Mouse (Mus musculus): Measurements from ENCODE around the gene A930018P22Rik. TPM values are rescaled to one million over a fixed set of nuclear protein-coding genes. Genes with fewer than 3 reads are reported as not detected.
A peak's percentile ranks its signal among the peaks of the same experiment; 100 is the strongest.

Gene A930018P22Rik
- polyA plus RNA-seq, 1 experiment from 2014 or later: not detected

DNA sequence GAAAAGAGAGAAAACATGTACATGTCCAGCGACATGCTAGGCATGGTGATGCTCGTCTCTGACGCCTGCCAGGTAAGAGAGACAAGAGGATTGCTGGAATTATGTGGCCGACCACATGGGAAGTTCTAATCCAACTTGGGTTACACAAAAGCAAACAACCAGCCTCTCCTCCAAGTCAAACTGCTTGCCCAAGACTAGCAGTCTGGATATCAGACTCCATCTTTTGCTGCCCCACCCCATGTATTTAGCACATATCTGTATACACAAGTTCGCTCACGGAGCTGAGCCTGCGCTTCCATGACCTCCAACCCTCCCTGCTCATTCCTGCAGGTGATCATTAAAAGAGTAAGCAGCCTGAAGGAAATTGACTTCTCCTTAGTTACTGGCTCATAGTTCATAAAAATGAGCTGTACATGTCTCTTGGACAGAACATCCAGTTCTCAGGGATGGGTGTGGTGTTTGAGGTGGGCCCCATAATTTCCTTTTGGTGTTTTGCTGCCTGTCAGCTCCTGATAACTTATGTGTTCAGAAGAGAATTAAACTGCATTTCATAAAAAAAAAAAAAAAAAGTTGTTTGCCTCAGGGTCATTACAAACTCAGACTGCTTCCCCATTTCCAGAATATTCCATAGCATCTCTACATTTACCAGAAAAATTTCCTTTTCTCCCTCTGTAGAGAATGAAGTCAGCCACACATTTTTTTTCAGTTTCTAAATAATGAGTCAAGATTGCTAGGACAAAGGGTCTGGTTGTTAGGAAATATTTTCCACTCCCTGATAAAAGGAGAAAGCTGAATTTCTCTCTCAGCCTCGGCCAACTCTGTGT lies 676 bp upstream of the A930018P22Rik start:
- no peak for ATAC-seq (replicated peaks)
- 79% methylated on average over 8 of the region's 8 CpGs for whole genome bisulfite sequencing

DNA sequence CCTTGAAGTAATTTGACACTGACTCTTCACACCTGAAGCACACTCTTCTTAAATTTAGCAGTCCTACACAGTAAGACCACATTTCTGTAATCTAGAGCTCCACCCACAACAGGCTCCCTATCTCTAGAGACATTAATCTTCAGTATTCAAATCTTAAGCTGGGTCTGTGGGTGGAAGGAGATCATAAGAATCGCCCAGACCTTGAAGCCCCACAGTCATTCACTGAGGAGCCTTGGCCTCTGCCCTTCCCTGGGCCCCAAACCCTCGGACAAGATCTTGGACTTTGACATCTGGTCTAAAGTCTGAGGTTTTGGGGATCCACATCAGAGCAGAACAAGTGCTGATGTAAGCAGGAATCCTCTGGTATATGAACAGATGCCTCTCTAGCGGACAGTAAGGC lies 971 bp downstream of the A930018P22Rik start:
- WGBS: 54% methylated on average over 3 of the region's 3 CpGs
- no peaks in the 10 kb centered on the region for H3K4me1 ChIP-seq
- no peak for ATAC-seq (replicated peaks)

More for the DNA sequence above, 676 bp upstream of the A930018P22Rik start:
- H3K27ac ChIP-seq (replicated peaks): no peak overlapping the region
- no peaks in the 10 kb centered on the region for H3K4me1 ChIP-seq
- peaks cover 9% of the 10 kb centered on the region; the same call in 1 of the 2 replicates for H3K27me3 ChIP-seq
- H3K4me3 ChIP-seq: peak overlapping the region; percentile 58
- H3K4me2 ChIP-seq (replicated peaks): peak overlapping the region; percentile 83
- no peaks in the 10 kb centered on the region for H3K36me3 ChIP-seq
- H3K9me3 ChIP-seq: no peaks in the 10 kb centered on the region
- H3K9ac ChIP-seq (replicated peaks): 0 out of 2 replicates have a peak overlapping the region, but pooled peaks have one; percentile 61

GRCm38 (mm10) chr2:104124071-104124470 lies 1.5 kb downstream of the A930018P22Rik start:
- no peak for ATAC-seq (replicated peaks)

More for the DNA sequence above, 971 bp downstream of the A930018P22Rik start:
- peak overlapping the region; percentile 83 for H3K4me2 ChIP-seq (replicated peaks)
- H3K9ac ChIP-seq (replicated peaks): no peak overlapping the region
- peaks cover 9% of the 10 kb centered on the region; the same call in 1 of the 2 replicates for H3K27me3 ChIP-seq
- no peaks in the 10 kb centered on the region for H3K36me3 ChIP-seq
- no peak overlapping the region for H3K27ac ChIP-seq (replicated peaks)
- peak overlapping the region; percentile 58; the same call in 1 of the 2 replicates for H3K4me3 ChIP-seq
- no peaks in the 10 kb centered on the region for H3K9me3 ChIP-seq

GRCm38 (mm10) chr2:104128803-104129531 lies 6.4 kb downstream of the A930018P22Rik start:
- H3K27me3 ChIP-seq: peaks cover 4% of the 10 kb centered on the region; the same call in 1 of the 2 replicates
- H3K4me1 ChIP-seq: no peaks in the 10 kb centered on the region
- WGBS: 91% methylated on average over 13 of the region's 13 CpGs
- no peak overlapping the region for H3K27ac ChIP-seq (replicated peaks)
- H3K9ac ChIP-seq (replicated peaks): no peak overlapping the region
- no peak overlapping the region for H3K4me3 ChIP-seq
- no peak overlapping the region for H3K4me2 ChIP-seq (replicated peaks)
- ATAC-seq (replicated peaks): no peak
- no peaks in the 10 kb centered on the region for H3K9me3 ChIP-seq
- H3K36me3 ChIP-seq: no peaks in the 10 kb centered on the region

More at GRCm38 (mm10) chr2:104124071-104124470, 1.5 kb downstream of the A930018P22Rik start:
- H3K4me2 ChIP-seq (replicated peaks): no peak overlapping the region
- no peaks in the 10 kb centered on the region for H3K36me3 ChIP-seq
- H3K9ac ChIP-seq (replicated peaks): no peak overlapping the region
- no peaks in the 10 kb centered on the region for H3K9me3 ChIP-seq
- 85% methylated on average over 5 of the region's 5 CpGs for WGBS
- H3K4me1 ChIP-seq: no peaks in the 10 kb centered on the region
- no peak overlapping the region for H3K27ac ChIP-seq (replicated peaks)
- H3K4me3 ChIP-seq: no peak overlapping the region
- peaks cover 9% of the 10 kb centered on the region; the same call in 1 of the 2 replicates for H3K27me3 ChIP-seq

DNA sequence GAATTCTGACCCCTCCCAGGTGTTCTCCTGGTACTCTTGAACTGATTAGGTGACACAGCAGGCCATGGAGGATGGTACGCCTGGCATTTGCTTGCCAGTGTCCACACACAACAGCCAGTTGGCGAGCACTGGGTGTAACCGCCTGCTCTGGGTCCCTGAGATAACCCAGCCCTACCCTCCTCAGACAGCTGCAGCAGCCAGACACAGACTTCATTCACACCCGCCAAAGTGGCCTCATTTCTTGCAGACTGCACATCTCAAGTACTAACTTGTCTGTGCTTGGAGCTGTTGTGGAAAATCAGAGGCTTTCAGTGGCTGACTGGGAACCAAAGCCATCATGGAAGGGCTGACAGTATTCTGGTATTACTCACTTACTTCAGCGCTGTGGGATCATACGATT lies 7.6 kb downstream of the A930018P22Rik start:
- no peaks in the 10 kb centered on the region for H3K4me1 ChIP-seq
- no peak overlapping the region for H3K9ac ChIP-seq (replicated peaks)
- no peak overlapping the region for H3K4me2 ChIP-seq (replicated peaks)
- WGBS: 82% methylated on average over 6 of the region's 6 CpGs
- H3K9me3 ChIP-seq: no peaks in the 10 kb centered on the region
- H3K4me3 ChIP-seq: no peak overlapping the region
- ATAC-seq (replicated peaks): no peak
- H3K36me3 ChIP-seq: no peaks in the 10 kb centered on the region
- no peak overlapping the region for H3K27ac ChIP-seq (replicated peaks)
- no peaks in the 10 kb centered on the region for H3K27me3 ChIP-seq

DNA sequence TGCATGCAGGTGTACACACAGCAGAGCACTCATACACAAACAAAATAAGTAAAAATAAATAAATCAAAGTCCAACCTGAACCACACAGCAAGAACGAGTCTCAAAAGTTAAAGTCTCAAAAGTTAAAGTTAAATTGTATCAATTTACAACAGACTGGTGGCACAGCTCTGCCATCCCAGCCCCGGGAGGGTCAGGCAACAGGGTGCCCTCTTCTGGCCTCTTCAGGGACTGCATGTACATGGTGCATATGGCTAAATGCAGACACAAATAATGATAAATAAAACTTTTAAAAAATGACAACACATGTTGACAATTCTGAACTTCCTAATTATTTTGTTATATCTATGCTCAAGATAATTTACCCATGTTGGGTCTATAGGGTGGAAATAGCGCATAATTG lies 8.4 kb downstream of the A930018P22Rik start:
- ATAC-seq (replicated peaks): no peak
- WGBS: 60% methylated on average over 3 of the region's 3 CpGs
- Histone ChIP-seq H3K27me3 (no peaks in the 10 kb centered on the region), H3K27ac (replicated peaks) (no peak overlapping the region), H3K4me2 (replicated peaks) (no peak overlapping the region), H3K4me3 (no peak overlapping the region), H3K36me3 (no peaks in the 10 kb centered on the region), H3K9ac (replicated peaks) (no peak overlapping the region), H3K9me3 (no peaks in the 10 kb centered on the region), H3K4me1 (no peaks in the 10 kb centered on the region)

DNA sequence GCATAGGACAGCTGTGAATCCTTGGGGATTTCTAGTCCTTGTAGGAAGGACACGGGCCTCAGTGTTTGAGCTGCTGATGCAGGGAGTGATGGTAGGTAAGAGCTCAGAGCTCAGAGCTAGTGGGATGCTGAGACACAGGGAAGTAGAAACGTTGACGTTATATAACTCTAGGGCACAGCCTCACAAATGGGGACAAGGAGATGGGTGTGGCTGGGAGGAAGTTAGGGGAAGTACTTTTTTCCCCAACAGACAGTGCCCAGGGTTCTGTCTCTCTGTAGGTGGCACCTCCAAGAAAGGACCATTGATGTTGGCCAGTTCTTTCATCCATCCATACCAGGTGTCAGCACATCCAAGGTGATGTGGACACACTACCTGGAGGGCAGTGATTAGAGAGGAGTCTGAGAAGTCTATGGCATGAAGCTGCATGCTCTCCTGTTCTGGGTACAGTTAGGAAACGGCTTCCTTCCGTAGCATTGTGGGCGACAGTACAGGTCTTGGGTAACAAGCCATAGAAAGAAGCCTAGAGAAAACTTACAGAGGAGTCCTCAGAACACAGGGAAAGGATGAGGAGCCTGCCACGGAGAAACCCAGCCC lies 9.8 kb downstream of the A930018P22Rik start:
- Histone ChIP-seq H3K27me3 (no peaks in the 10 kb centered on the region), H3K27ac (replicated peaks) (no peak overlapping the region), H3K9ac (replicated peaks) (no peak overlapping the region), H3K9me3 (no peaks in the 10 kb centered on the region), H3K4me3 (no peak overlapping the region), H3K36me3 (no peaks in the 10 kb centered on the region), H3K4me2 (replicated peaks) (no peak overlapping the region), H3K4me1 (no peaks in the 10 kb centered on the region)
- 77% methylated on average over 7 of the region's 7 CpGs for WGBS
- no peak for ATAC-seq (replicated peaks)

GRCm38 (mm10) chr2:104133042-104133810 lies 10.7 kb downstream of the A930018P22Rik start:
- no peak for ATAC-seq (replicated peaks)
- H3K27ac ChIP-seq (replicated peaks): no peak overlapping the region
- H3K4me2 ChIP-seq (replicated peaks): no peak overlapping the region
- no peak overlapping the region for H3K4me3 ChIP-seq
- no peaks in the 10 kb centered on the region for H3K36me3 ChIP-seq
- no peaks in the 10 kb centered on the region for H3K4me1 ChIP-seq
- no peaks in the 10 kb centered on the region for H3K9me3 ChIP-seq
- no peak overlapping the region for H3K9ac ChIP-seq (replicated peaks)
- WGBS: 52% methylated on average over 12 of the region's 12 CpGs
- H3K27me3 ChIP-seq: no peaks in the 10 kb centered on the region

DNA sequence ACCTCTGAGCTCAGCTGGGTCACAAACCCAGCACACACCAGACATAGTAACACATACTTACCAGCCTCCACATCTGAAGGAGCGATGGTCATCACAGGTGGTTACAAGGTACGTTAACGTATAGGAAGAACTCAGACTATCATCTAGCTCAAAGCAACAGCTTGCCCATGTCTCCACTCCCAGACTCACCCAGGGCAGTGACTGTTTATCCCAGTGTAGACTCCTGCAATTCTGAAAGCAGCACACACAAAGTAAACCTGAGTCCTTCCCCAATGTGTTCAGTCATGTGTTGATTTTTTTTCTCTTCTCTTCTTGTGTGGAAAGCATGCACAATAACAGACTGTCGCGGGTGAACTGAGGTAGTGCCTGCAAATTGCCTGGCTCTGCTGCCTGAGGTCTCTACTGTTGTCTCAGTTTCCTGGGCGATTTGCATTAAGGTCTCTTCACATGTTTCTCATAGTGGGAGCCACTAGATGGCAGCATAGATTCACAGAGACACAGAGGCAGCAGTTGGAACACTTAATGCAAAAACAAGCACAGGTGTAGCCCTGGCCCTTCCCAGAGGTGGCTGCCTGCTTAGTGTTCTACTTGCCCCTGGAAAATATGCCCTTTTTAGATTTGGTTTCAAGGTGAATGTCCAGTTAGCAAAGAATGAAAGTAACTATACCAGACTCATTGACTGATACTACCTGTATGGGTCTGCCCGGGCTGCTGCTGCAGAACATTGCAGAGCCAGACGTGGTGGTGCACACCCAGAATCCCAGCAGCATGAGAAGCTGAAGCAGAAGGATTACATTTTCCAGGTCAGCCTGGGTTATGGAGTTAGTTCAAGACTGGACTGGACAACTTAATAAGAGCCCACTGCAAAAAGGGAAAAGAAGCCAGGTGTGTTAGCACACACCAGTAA lies 11.8 kb downstream of the A930018P22Rik start:
- 50% methylated on average over 8 of the region's 8 CpGs for WGBS
- H3K4me1 ChIP-seq: no peaks in the 10 kb centered on the region

GRCm38 (mm10) chr2:104135920-104136319 lies 13.4 kb downstream of the A930018P22Rik start:
- no peak for ATAC-seq (replicated peaks)
- H3K4me2 ChIP-seq (replicated peaks): no peak overlapping the region
- 78% methylated on average over 2 of the region's 2 CpGs for WGBS
- no peaks in the 10 kb centered on the region for H3K27me3 ChIP-seq
- no peak overlapping the region for H3K9ac ChIP-seq (replicated peaks)
- no peak overlapping the region for H3K27ac ChIP-seq (replicated peaks)
- H3K9me3 ChIP-seq: no peaks in the 10 kb centered on the region
- no peaks in the 10 kb centered on the region for H3K4me1 ChIP-seq
- no peak overlapping the region for H3K4me3 ChIP-seq
- no peaks in the 10 kb centered on the region for H3K36me3 ChIP-seq

More for the DNA sequence above, 11.8 kb downstream of the A930018P22Rik start:
- peak; percentile 74 for ATAC-seq (replicated peaks)
- H3K4me2 ChIP-seq (replicated peaks): no peak overlapping the region
- H3K27me3 ChIP-seq: no peaks in the 10 kb centered on the region
- no peak overlapping the region for H3K27ac ChIP-seq (replicated peaks)
- no peak overlapping the region for H3K9ac ChIP-seq (replicated peaks)
- H3K4me3 ChIP-seq: no peak overlapping the region
- H3K36me3 ChIP-seq: no peaks in the 10 kb centered on the region
- no peaks in the 10 kb centered on the region for H3K9me3 ChIP-seq

DNA sequence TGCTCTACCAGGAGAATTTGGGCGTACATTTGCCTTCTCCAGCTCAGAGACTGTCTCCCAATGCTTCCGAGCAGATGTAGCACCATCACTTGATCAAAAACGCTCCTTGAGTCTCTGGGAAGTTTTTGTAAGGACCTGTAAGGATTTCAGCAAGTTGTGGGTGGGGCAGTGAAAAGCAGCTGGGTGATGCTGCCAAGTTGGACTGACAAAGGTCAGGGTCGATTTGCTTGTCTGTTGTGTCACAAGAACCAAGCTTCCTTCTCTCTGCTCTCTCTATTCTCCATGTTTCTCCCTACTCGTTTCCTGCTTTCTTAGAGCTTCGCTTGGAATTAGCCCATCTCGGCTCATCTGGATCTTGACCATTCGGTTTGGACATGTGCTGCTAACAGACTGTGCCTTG lies 19.6 kb downstream of the A930018P22Rik start:
- no peaks in the 10 kb centered on the region for H3K9me3 ChIP-seq
- H3K4me1 ChIP-seq: no peaks in the 10 kb centered on the region
- H3K27me3 ChIP-seq: no peaks in the 10 kb centered on the region
- no peak overlapping the region for H3K4me3 ChIP-seq
- H3K27ac ChIP-seq (replicated peaks): no peak overlapping the region
- H3K9ac ChIP-seq (replicated peaks): no peak overlapping the region
- no peak overlapping the region for H3K4me2 ChIP-seq (replicated peaks)
- 93% methylated on average over 8 of the region's 8 CpGs for WGBS
- H3K36me3 ChIP-seq: no peaks in the 10 kb centered on the region
- ATAC-seq (replicated peaks): no peak
